Mouse (Mus musculus) layer of hippocampus, postnatal 25 days (tissue): ENCODE measurements around the gene Txn1. TPM values are rescaled to one million over a fixed set of nuclear protein-coding genes. Genes with fewer than 3 reads are reported as not detected.

ENCODE experiments used
- DNase-seq, 2 experiments: peaks; one replicate each; pipeline ENCODE4 v3.0.0; 2022; ENCODE audit warnings: mixed read lengths in 2 of 2, low spot score in 1 of 2; ENCODE audit errors: extremely low spot score in 1 of 2
- total RNA-seq, 2 experiments: library from RNA; stranded (reverse); gene quantifications; 2 replicates each; pipeline ENCODE4 v1.2.3; 2021

The Txn1 gene
- 100 to 1,000 TPM; 108 to 121 TPM for total RNA-seq

DNA sequence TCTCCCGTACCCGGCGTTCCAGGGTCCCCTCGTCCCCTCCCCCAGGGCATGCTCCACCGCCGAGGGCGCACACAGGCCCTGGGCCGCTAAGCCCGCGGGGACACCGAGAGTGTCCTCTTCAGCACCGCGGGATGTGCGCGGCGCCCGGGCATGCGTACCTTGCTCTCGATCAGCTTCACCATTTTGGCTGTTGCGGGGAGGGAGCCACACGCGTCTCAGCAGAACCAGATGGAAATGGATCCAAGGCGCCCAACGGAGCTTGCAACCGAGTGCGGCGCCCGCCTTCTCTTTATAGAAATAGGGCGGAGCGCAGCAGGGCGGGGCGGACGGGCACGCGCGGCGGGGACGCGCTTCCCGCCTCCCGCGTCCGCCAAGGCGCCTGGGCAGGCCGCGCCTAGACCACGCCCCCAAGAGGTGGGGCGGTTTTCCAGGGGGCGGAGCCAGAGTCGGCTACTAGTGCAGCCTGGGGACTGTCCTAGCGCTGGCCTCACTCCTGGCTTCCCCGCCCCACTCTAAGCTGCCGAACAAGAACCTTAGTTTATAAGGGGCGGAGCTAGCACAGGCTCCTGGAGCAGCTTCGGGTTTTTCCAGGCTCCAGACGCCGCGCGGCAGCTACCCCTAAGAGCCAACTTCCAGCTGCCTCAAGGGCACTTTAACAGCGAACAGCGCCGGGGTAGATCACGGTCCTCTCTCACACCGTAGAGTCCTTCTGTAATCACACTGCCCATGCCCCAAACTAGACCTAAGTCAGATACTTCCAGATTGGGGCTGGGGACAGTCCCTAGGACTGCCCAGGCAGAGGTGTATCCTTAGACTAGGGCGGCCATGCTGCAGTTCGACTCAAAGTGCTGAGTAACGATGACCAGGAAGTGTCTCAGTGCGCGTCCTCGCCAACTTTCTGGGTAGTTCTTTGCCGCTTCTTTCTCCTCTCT lies at the start of gene Txn1:
Txn1 (minus strand) TSS at position 383 of the 932 bp plus-strand sequence.
- DNase-seq: peak; percentile 81 to 86

DNA sequence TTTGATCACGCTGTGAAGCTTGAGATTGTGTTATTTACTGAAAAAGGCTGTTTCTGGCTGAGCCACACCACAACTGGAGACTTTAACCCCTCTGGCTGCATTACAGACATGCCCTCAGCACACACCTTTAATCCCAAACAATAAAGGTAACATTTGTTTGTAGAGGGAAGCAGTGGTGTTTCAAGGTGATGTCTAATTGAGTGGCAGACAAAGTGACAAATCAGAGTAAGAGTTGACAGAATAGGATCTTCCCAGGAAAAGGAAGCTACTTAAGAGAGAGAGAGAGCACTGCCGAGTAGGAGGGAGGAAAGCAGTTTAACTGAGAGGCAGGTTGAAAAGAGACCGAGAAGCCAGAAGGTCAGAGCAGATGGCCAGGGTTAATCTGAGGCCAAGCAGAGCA lies 47.3 kb upstream of the Txn1 start:
- DNase-seq: no peak

DNA sequence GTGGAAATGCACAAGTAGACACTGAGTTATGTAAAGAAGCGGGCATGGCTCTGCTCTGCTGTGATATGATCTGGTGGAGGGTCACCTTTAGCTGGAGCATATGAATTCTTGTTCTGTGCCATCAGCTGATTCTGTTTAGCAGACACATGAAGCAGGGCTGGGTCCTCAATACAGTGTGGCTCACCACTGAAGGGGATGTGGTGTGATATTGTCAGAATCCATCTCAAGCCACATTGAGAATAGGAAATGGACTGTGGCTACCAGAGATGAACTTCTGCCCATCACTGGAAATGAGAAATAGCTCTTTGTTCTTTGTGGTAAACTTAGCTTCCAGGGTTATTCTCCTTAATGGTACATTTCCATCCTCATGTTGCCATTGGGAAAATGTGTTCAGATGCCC lies 35.2 kb upstream of the Txn1 start:
- DNase-seq: no peak

DNA sequence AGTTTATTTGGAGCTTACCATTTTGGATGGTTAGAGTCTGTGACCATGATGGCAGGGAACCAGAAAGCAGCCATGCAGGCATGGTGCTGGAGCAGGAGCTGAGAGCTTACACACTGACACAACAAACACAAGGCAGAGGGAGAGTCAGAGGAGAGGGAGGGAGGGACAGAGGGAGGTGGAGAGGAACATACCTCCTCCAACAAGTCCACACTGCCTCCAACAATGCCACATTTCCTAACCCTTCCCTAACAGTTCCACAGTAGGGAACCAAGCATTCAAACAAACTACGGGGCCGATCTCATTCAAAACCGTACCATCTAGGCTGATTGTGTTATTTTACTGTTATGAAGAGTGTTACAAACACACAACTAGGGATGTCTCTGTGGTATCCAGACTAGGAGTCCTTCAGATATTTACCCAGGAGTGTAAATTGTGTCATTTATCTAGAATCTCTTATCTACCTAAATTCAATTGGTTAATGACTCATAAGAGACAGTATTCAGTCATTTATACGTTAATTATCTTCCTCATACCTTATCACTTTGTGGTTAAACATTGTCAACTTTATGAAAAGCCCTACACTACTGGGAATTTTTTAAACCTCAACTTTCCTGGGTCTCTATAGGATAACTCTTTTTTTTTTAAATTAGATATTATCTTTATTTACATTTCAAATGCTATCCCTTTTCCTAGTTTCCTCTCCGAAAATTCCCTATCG lies 18.3 kb upstream of the Txn1 start:
- DNase-seq: no peak

DNA sequence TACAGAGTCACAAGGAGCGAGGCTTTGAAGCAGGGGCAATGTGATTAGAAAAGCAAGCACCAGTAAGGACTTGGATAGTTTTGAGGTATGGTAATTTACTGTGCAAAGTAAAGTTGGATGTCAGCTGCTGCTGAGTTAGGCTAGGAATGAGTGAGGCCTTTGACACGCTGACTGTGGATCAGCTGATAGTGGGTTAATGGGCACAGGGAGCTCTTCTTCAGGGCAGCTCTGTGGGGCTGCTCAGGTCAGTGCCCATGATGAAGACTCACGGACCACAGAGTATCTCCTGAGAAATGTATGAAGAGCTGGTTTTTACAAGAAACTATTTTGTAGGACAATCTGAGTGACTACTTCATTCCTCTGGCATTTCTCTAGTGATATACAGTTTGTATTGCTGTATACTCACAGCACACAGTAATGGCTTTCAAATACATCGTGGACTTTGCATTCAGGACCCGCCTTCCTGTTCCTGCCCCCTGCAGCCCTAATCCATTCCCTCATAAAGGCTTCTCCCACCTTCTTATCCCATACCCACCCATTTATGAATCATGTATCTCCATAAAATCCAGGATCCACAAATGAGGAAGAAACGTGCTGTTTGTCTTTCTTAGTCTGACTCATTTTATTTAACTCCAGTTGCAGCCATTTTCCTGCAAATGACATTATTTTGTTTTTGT lies 17.5 kb upstream of the Txn1 start:
- DNase-seq: no peak

DNA sequence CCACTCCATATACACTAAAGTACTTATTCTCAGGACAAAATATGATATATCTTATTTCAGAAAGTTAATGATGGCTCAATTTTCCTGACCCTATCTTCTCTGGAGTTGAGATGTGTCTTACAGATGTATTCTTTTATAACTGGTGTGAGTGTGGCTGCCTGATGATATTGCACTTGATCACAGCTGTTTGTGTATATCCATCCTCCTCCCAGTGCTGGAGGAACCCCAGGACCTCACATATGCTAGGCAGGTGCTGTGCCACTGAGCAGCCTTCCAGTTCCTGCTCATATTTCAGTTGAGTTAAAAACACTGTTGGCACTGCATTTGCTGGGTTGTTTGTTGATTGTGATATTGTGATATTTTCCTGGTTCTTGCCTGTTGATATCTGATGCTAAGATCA lies 14.1 kb upstream of the Txn1 start:
- DNase-seq: no peak

DNA sequence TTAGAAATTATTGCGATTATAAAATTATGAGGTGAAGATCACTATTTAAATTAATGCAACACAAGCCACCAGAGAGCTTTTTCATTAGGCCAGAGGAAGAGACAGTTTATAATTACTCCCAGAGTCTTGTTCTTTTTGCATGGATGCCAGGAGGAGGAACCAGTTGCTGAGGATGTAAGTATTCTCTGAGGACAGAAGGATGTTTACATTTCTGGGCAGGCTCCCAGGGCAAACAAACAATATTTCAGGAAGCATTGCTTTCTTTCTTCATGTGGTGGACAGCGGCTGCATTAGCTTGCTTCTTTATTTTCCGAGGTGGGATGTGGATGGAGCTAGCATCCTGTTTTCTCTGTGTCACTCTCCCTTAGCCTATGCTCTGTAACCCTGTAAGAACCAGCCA lies 11.0 kb upstream of the Txn1 start:
- no peak for DNase-seq

DNA sequence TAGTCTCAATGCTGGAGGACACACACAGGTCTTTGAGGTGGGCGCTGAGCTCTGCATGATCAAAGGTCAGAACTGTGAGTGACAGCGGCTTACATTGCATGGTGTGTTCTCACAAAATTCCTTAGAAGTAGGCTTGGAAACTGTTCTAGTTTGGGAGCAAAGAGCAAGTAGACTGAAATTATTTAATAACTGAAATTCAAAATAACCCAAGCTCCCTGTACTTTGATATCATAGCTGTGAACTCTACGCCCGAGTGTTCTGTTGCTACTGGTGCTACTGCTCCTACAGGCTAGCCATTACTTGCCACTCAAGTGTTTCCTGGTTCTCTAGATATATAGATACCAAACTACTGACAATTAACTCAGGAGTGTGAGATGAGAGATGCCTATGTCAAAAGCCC lies 9.3 kb upstream of the Txn1 start:
- DNase-seq: no peak

DNA sequence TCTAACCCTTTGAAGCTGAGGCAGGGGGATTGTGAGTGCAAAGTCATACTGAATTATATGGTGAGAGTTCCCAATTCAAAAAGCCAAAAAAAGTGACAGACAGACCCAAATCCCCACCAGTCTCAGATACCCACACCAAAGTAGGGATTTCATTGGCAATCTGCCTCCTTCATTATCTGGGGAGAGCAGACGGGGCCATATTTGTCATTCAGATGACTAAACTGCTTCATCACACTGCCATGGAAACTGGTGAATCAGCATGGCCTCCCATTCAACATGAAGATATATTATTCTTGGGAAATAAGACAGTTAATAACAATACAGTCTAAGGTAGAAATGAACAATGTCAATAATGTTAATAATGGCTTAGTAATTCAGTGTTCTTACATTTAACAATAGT lies 7.9 kb upstream of the Txn1 start:
- DNase-seq: no peak

DNA sequence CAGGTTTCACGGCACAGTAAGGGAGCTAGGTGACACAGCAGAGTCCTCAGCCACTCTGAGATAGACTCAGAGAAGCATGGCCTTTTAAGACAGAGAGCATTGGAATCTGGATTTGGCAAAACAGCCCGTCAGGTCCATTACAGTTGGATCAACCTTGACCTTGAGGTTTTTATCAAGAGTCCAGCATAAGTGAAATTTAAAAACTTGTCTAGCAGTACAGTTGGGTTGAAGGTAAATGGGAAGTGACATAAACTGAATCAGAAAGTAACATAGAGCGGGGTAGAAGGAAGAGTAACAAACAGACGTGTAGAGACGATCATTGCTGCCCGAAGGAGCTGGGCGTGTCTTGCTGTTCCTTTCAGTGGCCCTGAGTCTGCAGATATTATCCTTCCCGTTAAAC lies 2.8 kb upstream of the Txn1 start:
- no peak for DNase-seq

DNA sequence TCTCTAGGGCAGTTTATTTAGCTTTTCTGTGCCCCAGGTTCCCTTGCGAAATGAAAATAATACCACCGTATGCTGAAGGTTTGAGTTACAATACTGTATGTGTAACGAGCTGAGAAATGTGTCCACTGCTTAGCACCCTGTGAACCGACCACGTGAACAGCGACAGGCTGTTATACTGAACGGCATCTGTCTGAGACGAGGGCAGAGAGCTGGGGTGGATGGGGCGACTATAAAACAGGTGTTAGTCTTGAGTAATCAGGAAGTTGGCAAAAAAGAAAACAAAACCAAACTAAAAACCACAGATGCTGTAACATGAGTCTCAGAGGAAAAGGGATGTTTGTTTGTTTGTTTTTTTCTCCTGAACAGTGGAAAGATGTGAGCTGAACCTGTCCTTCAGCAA lies 1.9 kb upstream of the Txn1 start:
- no peak for DNase-seq

DNA sequence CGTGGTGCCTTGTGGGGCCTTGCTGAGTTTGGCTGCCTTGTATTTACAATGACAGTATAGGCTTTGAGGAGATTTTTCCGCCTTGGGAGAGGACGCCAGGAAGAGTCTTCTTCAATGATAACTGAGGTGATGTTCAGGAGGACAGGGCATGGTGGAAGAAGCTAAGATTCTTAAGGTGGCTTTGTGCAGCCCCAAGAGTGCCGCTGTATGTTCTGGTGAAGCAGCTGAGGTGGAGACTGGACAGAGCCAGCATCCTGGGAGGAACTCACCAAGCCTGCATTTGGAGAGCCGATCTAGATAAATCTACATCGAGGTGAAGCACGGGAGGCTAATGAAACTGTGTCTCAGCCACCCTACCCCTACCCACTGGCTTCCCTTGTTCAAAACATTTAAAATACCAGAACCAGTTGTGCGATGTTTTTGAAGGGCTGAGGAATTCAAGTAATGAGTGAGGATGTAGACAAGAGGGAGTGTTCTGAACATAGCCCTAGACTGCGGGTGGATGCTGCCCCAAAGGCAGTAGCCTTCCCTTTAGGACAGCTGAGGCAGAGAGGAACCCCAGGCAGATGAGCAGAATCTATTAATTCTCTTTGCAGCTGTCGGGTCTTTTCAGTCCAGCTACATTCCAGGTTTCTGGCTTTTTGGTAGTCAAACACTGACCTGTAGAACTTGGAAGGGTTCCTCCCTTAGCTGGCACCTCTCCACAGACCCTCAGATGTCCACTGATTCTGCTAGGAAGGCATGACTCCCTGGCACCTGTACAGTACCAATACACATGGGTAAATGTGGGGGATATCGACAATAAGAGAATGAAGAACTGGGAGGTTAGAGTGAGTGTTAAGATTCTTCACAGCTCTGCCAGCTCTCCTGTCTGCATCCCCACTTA lies 1.2 kb upstream of the Txn1 start:
- no peak for DNase-seq

DNA sequence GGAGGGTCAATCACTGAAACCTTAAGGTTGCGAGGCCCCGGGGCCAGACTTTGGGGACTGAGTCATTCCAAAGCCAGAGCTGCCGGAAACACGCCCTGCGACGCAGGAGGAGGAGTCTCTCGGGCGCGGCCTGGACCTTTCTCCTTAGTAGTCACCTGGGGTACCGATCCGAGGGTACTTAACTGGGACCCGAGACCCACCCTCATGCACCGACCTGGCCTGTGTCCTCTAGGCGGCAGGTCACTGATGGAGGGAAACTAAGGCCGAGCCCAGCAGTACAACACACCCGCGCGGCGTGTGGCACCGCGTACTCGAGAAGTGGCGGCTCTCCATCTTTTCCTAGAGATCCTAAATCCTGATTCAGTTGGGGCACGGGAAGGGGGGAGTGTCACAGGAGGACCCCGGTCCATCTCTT lies 660 bp downstream of the Txn1 start:
- peak; percentile 39 to 40 for DNase-seq

DNA sequence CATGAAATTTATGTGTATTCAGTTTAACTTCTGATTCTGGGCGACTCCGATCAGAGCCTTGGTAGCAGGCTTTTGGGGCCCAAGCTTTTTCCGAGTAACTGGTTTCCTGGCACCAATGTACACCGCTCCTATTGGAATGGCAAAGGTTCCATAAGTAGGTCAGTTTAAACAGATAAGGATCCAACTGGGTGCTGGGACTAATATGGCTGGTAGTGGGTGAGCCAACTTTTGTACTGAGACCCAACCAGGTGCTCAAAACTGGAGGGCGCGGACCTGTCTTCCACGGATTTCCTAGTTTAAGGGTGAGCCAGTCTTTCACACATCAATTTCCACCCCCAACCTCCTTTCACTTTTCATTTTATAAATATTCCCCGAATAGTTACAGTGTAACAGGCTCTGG lies 1.2 kb downstream of the Txn1 start:
- no peak for DNase-seq

DNA sequence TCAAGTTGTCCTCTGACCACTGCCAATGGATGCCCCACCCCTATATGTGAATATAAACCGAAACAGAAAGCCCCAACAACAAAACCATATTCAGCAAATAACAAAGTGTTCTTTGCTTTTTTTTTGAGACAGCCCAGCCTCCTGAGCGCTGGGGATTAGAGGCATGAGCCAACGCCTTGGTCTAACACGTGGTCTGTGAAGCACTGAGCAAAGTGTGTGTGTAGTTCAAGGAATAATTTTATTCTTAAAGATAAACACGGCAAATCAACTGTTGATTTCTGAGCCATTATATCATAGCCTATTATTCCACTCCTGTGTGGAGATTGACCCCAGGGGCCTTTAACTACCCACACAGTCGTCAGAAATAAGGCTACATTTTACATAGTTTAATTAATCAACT lies 1.6 kb downstream of the Txn1 start:
- DNase-seq: no peak

DNA sequence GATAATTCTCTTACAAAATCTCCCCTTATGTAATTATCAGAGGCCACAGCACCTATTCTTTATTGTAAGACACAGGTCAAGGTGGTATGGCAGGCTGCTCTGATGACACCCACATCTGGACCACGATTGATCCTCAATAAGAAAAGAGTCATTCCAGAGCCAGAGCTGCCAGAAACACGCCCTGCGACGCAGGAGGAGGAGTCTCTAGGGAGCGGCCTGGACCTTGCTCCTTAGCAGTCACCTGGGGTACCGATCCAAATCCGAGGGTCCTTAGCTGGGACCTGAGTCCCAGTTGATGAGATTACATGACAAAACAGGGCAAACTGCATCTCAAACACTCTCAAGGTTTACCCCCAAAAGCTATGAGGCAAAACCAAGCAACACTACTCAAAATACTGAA lies 2.4 kb downstream of the Txn1 start:
- DNase-seq: no peak

DNA sequence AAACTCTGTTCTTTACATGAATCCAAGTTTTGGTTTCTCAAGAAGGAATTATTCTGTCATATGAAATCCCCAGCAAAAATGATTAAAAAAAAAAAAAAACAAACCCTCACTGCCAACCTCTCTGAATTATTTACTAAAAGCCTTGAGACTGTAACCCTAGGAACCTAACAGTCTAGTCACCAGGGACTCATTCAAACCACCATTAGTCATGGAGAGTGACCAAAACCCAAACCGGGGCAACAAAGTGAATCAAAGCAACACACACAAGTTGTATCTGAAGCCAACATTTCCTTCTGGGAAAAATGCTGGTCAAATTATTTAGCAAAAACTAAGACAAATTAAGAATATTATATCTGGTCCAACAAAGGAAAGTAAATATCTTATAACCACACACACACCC lies 3.3 kb downstream of the Txn1 start:
- no peak for DNase-seq

DNA sequence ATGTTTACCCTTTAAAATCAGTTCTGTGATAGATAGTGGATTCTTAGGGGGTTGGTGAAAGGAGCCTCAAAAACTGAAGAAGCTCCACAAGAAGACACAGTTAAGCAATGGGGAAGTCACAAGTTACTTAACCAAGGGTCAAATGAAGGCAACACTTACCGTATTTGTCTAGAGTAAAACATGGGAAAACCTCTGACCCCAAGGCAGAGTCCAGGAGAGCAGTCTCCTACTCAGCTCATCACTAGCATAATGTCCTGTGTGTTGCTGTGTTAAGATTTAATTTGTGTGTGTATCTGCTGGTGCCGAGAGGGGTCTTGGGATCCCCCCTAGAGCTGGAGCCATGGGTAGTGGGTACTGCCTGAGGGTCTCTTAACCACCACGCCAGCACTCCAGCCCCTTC lies 3.8 kb downstream of the Txn1 start:
- no peak for DNase-seq

DNA sequence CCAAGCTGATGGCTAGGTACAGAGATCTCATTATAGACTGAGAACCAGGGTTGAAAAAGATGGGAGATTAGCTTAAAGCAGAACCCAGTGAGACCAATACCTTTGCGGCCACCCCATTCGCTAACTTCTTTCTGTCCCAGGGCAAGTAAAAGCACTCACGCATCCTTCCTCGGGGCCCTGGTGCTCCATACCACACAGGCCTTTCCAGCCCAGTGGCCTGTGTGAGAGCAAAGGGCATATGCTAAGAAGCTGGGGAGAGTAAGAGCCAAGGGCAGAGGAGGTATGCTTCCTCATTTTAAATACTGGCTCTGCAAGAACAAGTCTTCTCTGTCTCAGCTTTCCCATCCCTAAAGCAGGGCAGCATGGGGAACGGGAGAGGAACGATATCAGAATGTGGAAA lies 6.3 kb downstream of the Txn1 start:
- DNase-seq: no peak

DNA sequence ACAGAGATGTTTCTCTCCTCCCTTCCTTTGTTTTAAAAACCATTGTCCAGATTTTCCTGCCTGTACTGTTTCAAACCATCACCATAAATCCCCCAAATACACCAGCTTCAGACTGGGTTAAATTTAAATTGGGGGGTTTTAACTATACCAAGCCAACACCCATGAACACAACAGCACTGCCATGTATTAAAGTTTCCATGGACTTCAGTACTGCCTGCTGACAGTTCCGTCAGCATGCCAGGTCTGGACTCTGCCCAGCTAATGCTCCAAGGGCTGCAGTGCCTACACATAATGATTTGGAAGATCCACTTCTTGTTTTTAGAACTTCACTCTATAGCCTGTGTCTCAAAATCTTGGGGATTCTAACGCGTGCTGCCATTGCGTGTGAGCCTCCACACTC lies 8.7 kb downstream of the Txn1 start:
- no peak for DNase-seq
